Mouse (Mus musculus) ovary, postnatal 10 days (tissue): ENCODE data around the gene Wfikkn2.

Experiments used
- DNase-seq: peaks from one replicate; pipeline ENCODE4 v3.0.0; 2022; ENCODE audit warnings: low spot score

The Wfikkn2 gene

GRCm38 (mm10) chr11:94261585-94262370, 16.0 kb upstream of the Wfikkn2 start:
- no peak for DNase-seq

GRCm38 (mm10) chr11:94259814-94260213, 14.0 kb upstream of the Wfikkn2 start:
- no peak for DNase-seq

GRCm38 (mm10) chr11:94257987-94258386, 12.2 kb upstream of the Wfikkn2 start:
- no peak for DNase-seq

GRCm38 (mm10) chr11:94255733-94256132, 9.9 kb upstream of the Wfikkn2 start:
- DNase-seq = no peak

DNA sequence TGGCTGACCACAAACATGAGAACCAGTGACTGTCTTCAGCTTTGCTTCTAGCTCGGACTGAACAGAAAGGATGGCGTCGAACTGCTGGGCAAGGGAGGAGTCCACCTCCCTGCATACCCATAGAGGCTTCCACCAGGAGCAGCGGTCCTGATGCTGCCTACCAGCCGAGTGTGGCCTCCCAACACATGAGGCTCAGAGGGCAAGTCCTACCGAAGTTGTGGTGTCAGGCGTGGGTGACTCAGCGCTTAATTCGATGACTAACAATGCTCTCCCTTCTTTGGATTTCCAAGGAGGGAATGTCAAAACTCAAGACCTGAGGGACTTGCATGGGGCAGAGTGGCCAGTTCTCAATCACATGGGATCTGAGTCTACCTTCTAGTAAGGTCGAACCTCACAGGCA, 7.9 kb upstream of the Wfikkn2 start:
- no peak for DNase-seq

GRCm38 (mm10) chr11:94253156-94253555, 7.4 kb upstream of the Wfikkn2 start:
- no peak for DNase-seq

DNA sequence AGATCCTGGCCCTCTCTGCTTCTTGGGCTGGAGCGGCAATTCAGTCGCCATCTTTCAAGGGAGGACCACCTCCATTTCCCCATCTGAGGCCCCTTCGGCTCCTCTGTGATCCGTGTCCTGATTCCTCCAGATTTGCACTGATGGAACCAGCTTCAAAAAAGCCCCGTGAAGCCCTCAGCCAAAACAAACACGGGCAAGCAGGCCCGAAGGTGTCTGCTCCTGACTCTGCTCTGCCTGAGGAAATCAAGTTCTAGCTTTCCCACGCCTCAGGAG, 920 bp upstream of the Wfikkn2 start:
- no peak for DNase-seq

- no peak for DNase-seq
Measured at GRCm38 (mm10) chr11:94244385-94244784, 1.4 kb downstream of the Wfikkn2 start.

DNA sequence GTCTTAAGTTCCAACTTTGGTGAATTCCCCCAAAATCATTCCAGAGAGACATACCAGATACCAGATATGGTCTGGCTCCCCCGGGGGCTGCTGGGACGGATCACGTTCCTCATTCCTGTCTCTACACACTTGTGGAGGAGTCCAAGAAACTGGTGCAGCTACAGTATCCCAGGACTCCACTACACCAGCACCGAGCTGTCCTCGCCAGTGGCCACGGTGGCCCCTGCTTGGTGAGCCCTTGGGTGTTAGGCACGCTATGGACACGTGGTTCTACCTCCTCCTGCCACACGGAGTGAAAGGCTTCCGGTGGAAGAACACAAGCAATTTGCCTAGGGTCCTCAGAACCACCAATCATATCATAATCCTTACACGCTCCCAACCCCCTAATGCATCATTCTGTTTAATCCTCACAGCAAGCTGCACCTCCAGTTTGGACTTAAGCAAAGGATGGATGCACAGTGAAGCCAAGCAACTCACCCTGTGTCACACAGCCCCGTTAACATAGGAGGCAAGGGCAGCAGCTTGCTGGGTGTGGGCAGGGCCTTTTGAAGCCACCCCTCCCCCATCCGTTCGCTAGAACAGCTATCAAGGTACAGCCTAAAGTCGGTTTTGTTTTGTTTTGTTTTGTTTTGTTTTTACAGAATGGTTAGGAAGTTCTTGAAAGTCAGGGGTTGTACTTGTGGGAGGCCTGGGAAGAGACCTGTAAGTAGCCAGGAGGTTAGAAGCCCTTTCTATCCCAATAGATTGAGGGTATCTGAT, 2.2 kb downstream of the Wfikkn2 start:
- DNase-seq = no peak

DNA sequence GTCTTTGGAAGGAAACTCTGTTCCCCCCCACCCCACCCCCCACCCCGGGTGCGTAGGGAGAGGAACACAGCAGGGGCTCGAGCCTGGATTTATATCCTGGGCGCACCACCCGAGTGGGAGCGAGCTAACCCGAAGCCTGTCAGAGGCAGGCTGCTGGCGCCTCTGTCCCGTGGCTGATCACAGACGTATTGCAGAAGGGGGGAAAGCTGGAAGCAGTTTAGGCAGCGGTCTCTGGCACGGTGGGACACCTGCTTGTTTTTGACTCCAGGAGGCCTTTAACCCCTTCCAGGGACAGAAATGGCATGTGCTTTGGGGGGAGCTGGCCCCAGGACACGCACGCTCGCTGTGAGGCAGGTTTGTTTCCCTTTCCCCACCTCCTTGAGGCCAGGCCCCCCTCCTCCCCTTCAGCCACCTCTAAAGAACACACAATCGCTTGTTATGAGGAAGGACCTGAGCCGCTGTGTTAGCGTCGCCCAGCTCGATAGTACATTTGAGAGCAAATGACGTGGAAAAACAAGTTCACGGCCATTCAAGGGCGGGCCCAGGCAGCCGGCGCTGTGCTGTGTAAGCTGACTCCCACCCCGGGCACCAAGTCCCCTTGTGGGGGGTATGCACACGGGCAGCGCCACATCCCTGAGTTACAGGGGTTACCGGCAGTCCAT, 2.9 kb downstream of the Wfikkn2 start:
- peak; percentile 36 for DNase-seq

DNA sequence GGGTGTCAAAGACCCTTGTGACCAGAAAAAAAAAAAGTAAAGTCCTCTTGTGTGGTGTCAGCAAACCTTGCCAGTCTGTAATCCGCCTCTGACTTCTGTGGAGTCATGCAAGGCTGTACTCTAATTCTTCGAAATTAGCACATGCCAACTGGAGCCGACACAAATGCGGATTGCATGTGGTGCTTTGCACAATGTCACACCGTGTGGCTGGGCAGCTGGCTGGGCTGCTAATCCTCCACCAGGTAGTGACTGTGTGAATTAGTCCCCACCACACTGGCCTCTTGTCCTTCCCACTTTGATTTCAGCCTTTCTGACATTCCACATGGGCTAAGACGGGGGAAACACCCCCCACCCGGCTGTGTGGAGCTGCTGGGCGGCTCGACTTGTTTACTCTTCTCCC, 6.1 kb downstream of the Wfikkn2 start:
- DNase-seq = no peak

GRCm38 (mm10) chr11:94238786-94239185, 7.0 kb downstream of the Wfikkn2 start:
- DNase-seq = no peak

- no peak for DNase-seq
Measured at GRCm38 (mm10) chr11:94236074-94236473, 9.7 kb downstream of the Wfikkn2 start.

GRCm38 (mm10) chr11:94234857-94235256, 10.9 kb downstream of the Wfikkn2 start:
- DNase-seq = no peak

- no peak for DNase-seq
Measured at GRCm38 (mm10) chr11:94234380-94234779, 11.4 kb downstream of the Wfikkn2 start.

DNA sequence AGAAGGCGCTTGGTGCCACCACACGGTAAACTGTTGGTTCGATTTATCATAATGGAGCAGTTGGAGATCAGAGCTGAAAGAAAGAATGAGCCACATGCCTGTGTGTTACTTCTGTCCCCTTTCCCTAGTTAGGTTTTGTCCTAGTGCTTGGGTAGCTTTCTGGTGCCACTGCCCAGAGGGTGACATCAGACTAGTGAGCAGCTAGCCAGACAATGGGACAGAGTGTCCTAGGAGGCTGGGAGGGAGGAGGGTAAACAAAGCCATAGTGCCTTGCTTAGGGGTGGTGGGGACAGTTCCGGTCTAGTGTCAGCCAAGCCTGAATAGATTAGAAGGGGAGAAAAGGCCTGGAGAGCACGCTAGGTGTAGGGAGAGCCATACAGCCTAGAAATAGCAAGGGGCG, 12.4 kb downstream of the Wfikkn2 start:
- no peak for DNase-seq

- no peak for DNase-seq
Measured at GRCm38 (mm10) chr11:94231821-94232552, 13.8 kb downstream of the Wfikkn2 start.

GRCm38 (mm10) chr11:94230244-94230643, 15.6 kb downstream of the Wfikkn2 start:
- DNase-seq = no peak

GRCm38 (mm10) chr11:94229207-94229960, 16.4 kb downstream of the Wfikkn2 start:
- no peak for DNase-seq

- DNase-seq = no peak
Measured at GRCm38 (mm10) chr11:94228416-94228815, 17.4 kb downstream of the Wfikkn2 start.

DNA sequence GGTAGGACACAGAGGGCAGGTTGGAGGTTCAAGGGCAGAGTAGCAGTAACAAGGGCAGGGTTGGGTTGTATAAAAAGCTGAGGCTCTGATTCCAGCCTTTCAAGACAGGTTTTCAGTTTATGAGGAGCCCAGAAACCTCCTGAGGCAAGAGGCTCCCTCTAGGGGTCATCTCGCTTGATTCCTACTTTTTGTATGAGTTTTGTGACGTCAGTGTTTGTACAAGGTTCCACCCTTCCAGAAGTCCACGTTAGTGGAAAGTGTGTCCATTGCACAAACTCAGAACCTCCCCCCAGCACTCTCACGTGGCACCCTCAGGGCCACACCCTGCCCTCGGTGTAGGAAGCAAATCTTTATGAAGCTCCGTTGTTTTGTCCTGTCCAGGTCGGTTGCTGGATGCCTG, 19.8 kb downstream of the Wfikkn2 start:
- no peak for DNase-seq

GRCm38 (mm10) chr11:94223531-94223930, 22.3 kb downstream of the Wfikkn2 start:
- no peak for DNase-seq
